Mouse (Mus musculus) CH12.LX (cell line): Measurements from ENCODE around the gene Kcnma1.

Experiments
- CTCF ChIP-seq, 2 experiments: IDR thresholded peaks in 1 of 2; conservative IDR thresholded peaks in 1 of 2; 2 replicates each; pipeline ENCODE4 v1.5.1; 2011 to 2012; ENCODE audit warnings: low read depth in 2 of 2, low read length in 2 of 2, improper control_type of control experiment in 1 of 2, inconsistent platforms in 1 of 2, mild to moderate bottlenecking in 1 of 2, moderate library complexity in 1 of 2
- POLR2A ChIP-seq: IDR thresholded peaks from 2 replicates; pipeline ENCODE4 v1.6.1; 2011; ENCODE audit warnings: low read depth, mild to moderate bottlenecking, improper control_type of control experiment, low read length
- RAD21 ChIP-seq: IDR thresholded peaks from 2 replicates; pipeline ENCODE4 v1.6.1; 2011; ENCODE audit warnings: low read depth, mild to moderate bottlenecking, low read length, improper control_type of control experiment, moderate library complexity
- SMC3 ChIP-seq: IDR thresholded peaks from 2 replicates; pipeline ENCODE4 v1.6.1; 2011; ENCODE audit warnings: low read depth, low read length, improper control_type of control experiment
- TCF12 ChIP-seq: IDR thresholded peaks from 2 replicates; pipeline ENCODE4 v1.6.1; 2014; ENCODE audit warnings: low read depth, mild to moderate bottlenecking, inconsistent platforms, low read length, improper control_type of control experiment

GRCm38 (mm10) chr14:23748011-23748410, 266.3 kb downstream of the Kcnma1 start:
- TF ChIP-seq POLR2A (no peak), CTCF (conservative IDR thresholded peaks at IDR 0.05 in 1 of 2, IDR thresholded peaks at IDR 0.05 in 1 of 2; ENCODE audit: low read depth in 2 of 2, low read length in 2 of 2) (no peak), RAD21 (no peak), SMC3 (no peak), TCF12 (no peak)
